Mouse (Mus musculus) kidney, adult 9 months (tissue): Measurements from ENCODE around the gene 1700047I17Rik2.
"Not testable (repeated sequence)": the region's sequence is repeated elsewhere in the genome, so short reads cannot be mapped to it uniquely, and the experiment has no call there.

ENCODE experiments used
- DNase-seq: peaks from one replicate; pipeline ENCODE4 v3.0.0; 2022

1700047I17Rik2 gene

GRCm38 (mm10) chr12:55199306-55199705 is at the start of gene 1700047I17Rik2:
Gene 1700047I17Rik2 (plus strand): TSS chr12:55199592.
- DNase-seq: not testable (repeated sequence)

DNA sequence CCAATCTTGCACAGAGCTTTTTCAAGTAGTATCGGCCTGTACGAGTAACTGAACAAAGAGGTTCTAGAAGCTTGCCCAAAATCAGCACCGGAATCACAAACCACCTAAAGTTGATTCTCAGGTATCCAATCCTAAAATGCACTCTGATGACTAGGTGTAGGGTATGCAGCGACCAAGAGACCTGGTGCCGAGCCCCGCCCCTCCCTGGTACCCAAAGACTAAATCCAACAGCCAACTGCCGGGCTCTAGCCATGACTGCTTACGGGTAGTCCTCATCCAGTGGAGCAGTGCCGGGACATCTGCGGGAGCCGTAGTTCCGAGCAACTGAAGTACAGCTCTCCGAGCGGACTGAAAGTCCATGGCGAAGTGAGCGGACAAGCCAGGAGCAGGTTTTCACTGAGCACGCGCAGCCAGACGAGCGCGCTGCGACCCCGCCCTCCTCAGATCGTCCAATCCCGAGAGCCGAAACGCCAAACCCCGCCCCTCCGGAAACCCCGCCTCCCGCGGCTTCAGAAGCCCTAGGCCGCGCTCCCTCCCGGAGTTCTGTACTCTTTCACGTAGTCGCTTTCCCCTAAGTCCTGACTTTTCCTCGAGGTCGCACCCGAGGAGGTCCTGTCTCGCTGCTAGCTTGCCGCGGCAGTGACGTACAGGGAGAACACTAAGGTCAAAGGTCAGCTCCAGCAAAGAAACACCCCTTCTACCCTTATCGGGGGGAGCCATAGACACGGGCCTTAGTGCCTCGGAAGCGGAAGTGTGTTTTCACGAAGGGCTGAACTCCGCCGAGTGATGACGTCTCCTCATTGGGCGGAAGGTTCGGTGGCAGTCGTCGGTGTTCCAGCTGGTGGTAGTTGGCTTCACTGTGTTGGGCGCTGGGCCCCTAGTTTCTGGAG is 44.6 kb upstream of the 1700047I17Rik2 start, which contains the start of gene Srp54b:
Gene Srp54b (plus strand): TSS at position 546 of the 890 bp plus-strand sequence.
- DNase-seq: not testable (repeated sequence)

DNA sequence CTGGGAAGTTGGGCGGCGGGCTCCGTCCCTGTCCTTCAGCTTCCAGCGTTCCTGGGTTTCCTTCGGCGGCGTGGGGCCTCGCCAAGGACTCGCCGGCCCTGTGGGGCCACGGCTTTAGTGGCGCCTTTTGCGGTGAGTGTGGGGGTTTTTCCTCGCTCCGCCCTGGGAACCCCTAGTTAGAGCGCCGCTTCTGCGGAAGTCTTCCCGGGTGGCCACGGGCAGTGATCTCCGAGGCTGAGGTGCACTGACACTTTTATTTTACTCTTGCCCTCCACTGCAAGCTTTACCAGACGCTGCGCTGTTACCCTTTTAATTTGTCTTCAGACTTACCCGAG is 44.0 kb upstream of the 1700047I17Rik2 start:
- not testable (repeated sequence) for DNase-seq

GRCm38 (mm10) chr12:55167034-55167557 is 32.3 kb upstream of the 1700047I17Rik2 start:
- not testable (repeated sequence) for DNase-seq

- DNase-seq: not testable (repeated sequence)
These were observed 11.7 kb upstream of the 1700047I17Rik2 start for GRCm38 (mm10) chr12:55187686-55188085.

DNA sequence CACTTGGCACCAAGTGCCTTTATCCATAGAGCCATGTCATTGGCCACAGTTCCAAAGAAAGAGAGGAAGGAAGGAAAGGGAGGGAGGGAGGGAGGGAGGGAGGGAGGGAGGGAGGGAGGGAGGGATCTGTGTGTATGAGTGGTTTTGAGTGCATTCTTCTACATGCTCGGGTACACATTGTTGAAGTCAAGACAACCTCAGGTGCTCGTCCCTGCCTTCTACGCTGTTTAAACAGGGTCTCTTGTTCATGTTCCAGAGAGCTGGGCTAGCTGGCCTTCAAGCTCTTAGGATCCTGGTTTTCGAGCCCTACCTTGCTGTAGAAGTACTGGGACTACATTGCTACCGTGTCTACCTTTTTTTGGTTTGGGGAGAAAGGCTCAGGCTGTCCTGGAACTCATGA is 10.3 kb upstream of the 1700047I17Rik2 start:
- not testable (repeated sequence) for DNase-seq

DNA sequence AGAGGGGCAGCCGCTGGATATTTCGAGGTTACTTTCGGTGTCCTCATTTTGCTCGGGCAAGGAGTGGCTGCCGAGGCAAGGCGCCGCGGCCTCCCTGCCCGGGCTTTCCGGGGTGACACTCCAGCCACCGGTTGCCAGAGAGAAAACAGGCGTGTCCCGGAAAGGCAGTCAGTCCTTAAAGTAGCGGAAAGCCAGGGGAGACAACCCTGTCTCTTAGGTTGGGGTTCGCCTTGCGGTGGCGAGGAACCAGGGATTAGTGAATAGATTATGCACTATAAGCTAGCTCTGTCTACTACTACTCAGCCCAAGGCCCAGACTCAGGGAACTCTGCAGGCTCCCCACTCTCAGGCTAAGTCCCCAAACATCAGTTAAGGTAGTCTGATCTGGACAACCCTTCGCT is 407 bp downstream of the 1700047I17Rik2 start:
- DNase-seq: not testable (repeated sequence)

DNA sequence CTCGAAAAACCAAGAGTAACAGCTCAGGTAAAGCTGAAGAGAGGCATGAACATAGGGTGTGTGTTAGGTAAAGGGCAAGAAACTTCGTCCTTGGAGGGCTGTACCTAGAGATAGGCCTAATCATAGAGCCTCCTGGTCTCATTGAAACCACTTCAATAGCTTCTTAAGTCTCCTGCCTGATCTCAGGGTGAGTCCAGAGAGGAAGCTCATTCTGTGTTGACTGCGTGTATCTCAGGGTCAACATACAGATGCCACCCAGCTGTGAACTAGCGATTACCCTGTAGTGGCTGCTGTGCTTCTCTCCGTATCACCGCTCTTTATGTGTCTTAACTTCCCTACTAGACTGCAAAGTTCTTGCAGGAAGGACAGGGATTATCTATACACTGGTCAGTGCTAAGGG is 13.6 kb downstream of the 1700047I17Rik2 start:
- DNase-seq: not testable (repeated sequence)

GRCm38 (mm10) chr12:55229626-55230519 is 30.5 kb downstream of the 1700047I17Rik2 start, which contains the start of gene Srp54c:
Gene Srp54c (plus strand): TSS chr12:55230168.
- not testable (repeated sequence) for DNase-seq

- not testable (repeated sequence) for DNase-seq
These were observed 31.1 kb downstream of the 1700047I17Rik2 start for GRCm38 (mm10) chr12:55230520-55230861.

DNA sequence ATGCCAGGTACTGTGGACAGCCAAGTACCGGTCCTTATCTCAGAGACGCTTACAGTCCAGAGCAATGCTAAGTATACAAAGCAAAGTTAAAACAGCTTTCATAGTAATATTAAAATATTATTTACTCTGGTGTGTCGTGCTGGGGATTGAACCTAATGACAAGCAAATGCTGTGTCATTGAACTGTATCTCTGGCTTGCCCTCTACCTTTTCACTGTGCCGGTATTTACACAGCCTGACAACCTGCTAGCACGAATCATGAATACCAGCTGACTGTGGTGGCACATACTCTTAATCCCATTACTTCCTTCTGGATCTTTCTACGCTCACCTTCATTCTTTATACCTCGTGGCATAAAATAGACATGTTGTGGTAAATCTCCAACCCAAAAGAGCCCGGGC is 42.9 kb downstream of the 1700047I17Rik2 start:
- DNase-seq: not testable (repeated sequence)

GRCm38 (mm10) chr12:55261950-55262349 is 62.6 kb downstream of the 1700047I17Rik2 start:
- not testable (repeated sequence) for DNase-seq

DNA sequence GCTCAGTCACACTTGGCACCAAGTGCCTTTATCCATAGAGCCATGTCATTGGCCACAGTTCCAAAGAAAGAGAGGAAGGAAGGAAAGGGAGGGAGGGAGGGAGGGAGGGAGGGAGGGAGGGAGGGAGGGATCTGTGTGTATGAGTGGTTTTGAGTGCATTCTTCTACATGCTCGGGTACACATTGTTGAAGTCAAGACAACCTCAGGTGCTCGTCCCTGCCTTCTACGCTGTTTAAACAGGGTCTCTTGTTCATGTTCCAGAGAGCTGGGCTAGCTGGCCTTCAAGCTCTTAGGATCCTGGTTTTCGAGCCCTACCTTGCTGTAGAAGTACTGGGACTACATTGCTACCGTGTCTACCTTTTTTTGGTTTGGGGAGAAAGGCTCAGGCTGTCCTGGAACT is 64.0 kb downstream of the 1700047I17Rik2 start:
- DNase-seq: not testable (repeated sequence)
